Mouse (Mus musculus): ENCODE results near the gene Otub2. TPM values are rescaled to one million over a fixed set of nuclear protein-coding genes. Genes with fewer than 3 reads are reported as not detected.
A peak's percentile ranks its signal among the peaks of the same experiment; 100 is the strongest.

Gene Otub2
- polyA plus RNA-seq, 2 experiments, result 9.5 to 13.2 TPM

DNA sequence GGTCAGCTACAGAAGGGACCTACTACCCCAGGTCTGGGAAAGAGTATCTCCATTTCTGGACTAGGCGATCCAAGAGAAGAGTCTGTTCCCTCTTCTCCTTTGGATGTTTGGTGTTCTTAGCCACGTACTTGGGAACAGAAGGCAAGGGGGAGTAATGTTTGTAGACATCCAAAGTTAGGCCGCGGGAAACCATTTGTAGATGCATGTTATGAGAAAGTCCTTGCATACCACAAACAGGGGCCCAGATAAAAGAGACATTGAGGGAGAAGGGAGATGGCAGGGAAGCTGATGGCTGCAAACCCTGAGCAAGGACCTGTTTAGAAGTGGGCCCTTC lies 32.1 kb upstream of the Otub2 start:
- no peaks in the 10 kb centered on the region for H3K36me3 ChIP-seq (ENCODE audit: control insufficient read depth, insufficient read depth, low read length)
- no peak overlapping the region for H3K27ac ChIP-seq (replicated peaks; ENCODE audit: low read depth, low read length)
- no peaks in the 10 kb centered on the region for H3K4me1 ChIP-seq (ENCODE audit: control insufficient read depth, insufficient read depth, low read length)
- no peaks in the 10 kb centered on the region for H3K9me3 ChIP-seq (ENCODE audit: control insufficient read depth, low read length)
- no peak for ATAC-seq (ENCODE audit: low FRiP score, low read depth)
- no peaks in the 10 kb centered on the region for H3K27me3 ChIP-seq (ENCODE audit: control insufficient read depth, insufficient read depth, low read length)
- DNase-seq (ENCODE audit: low spot score), result no peak
- no peak for TF ChIP-seq POLR2A (IDR thresholded peaks at IDR 0.05; ENCODE audit: borderline replicate concordance, extremely low read depth, insufficient read depth, insufficient read length)
- H3K9ac ChIP-seq (ENCODE audit: low read depth, low read length, severe bottlenecking), result no peak overlapping the region
- no peak overlapping the region for H3K4me2 ChIP-seq (replicated peaks; ENCODE audit: low read depth, low read length, severe bottlenecking)
- 91% methylated on average over 4 of the region's 4 CpGs for WGBS
- H3K4me3 ChIP-seq (replicated peaks; ENCODE audit: low read length), result no peak overlapping the region

DNA sequence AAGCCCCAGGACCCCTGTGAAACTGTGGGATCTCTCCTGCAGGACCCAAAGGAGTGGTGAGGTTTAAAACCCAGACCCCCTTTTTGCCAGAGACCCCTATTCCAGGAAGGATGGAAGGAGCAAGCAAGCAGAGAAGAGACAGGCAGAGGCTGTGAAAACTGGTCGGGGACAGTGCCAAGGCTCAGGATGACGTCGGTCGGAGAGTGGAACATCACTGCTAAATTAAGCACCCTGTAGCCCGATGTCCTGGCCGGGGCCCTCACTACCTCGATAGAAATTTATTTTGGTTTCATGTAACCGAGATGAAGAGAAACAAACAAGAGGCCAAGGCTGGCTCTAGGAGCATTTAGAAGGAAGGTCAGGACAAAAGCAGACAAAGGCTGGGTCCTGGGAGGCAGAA lies 30.3 kb upstream of the Otub2 start:
- Histone ChIP-seq H3K9ac (ENCODE audit: low read depth, low read length, severe bottlenecking) (no peak overlapping the region), H3K4me1 (ENCODE audit: control insufficient read depth, insufficient read depth, low read length) (no peaks in the 10 kb centered on the region), H3K4me3 (replicated peaks; ENCODE audit: low read length) (no peak overlapping the region), H3K9me3 (ENCODE audit: control insufficient read depth, low read length) (no peaks in the 10 kb centered on the region), H3K27me3 (ENCODE audit: control insufficient read depth, insufficient read depth, low read length) (no peaks in the 10 kb centered on the region), H3K4me2 (replicated peaks; ENCODE audit: low read depth, low read length, severe bottlenecking) (no peak overlapping the region), H3K36me3 (ENCODE audit: control insufficient read depth, insufficient read depth, low read length) (no peaks in the 10 kb centered on the region), H3K27ac (replicated peaks; ENCODE audit: low read depth, low read length) (no peak overlapping the region)
- WGBS, result 83% methylated on average over 8 of the region's 8 CpGs
- ATAC-seq (ENCODE audit: low FRiP score, low read depth) (no peak), DNase-seq (ENCODE audit: low spot score) (no peak)
- no peak for TF ChIP-seq POLR2A (IDR thresholded peaks at IDR 0.05; ENCODE audit: borderline replicate concordance, extremely low read depth, insufficient read depth, insufficient read length)

DNA sequence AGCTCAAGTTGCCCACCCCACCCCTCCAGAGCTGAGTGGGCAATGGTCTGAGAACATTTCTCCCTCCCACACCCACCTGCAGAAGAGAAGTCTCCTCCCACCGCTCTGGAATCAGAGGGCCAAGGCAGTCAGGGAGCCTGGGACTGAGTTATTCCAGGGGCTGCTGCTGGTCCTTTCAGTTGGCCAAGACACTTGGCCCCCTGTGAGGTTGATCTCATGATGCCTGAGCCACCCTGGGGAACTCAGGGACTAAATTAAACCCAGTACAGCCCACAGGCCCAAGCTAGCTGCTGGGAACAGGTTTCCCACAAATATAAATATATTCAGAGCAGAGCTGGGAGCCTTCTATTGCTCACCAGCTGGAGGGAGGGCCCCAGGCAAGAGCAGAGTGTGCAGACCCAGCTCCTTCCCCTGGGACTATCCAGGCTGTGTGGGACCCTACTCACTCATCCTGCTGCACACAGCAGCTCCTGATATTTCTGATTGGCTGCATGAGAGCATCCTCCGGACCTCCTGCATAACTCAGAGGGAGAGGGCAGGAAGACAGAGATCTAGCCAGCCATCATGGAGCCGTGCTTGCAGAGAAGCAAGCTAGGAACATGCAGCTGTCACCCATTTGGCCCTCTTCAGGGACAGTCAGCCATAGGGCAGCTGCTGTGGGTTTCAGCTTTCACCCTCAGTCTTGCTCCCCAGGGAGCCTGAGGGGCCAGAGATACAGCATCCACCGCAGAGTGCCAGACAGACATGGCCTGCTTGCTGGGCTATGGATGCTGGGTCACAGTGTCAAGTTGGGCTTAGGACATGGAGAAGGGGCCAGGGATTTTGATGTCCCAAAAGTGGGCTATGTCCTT lies 29.3 kb upstream of the Otub2 start:
- TF ChIP-seq POLR2A (IDR thresholded peaks at IDR 0.05; ENCODE audit: borderline replicate concordance, extremely low read depth, insufficient read depth, insufficient read length), result no peak
- Histone ChIP-seq H3K4me3 (replicated peaks; ENCODE audit: low read length) (no peak overlapping the region), H3K9ac (ENCODE audit: low read depth, low read length, severe bottlenecking) (no peak overlapping the region), H3K36me3 (ENCODE audit: control insufficient read depth, insufficient read depth, low read length) (no peaks in the 10 kb centered on the region), H3K4me2 (replicated peaks; ENCODE audit: low read depth, low read length, severe bottlenecking) (no peak overlapping the region), H3K27ac (replicated peaks; ENCODE audit: low read depth, low read length) (no peak overlapping the region), H3K27me3 (ENCODE audit: control insufficient read depth, insufficient read depth, low read length) (no peaks in the 10 kb centered on the region), H3K9me3 (ENCODE audit: control insufficient read depth, low read length) (no peaks in the 10 kb centered on the region), H3K4me1 (ENCODE audit: control insufficient read depth, insufficient read depth, low read length) (no peaks in the 10 kb centered on the region)
- ATAC-seq (ENCODE audit: low FRiP score, low read depth) (peak; percentile 66), DNase-seq (ENCODE audit: low spot score) (peak; percentile 42)
- 44% methylated on average over 4 of the region's 4 CpGs for WGBS

- H3K27me3 ChIP-seq (ENCODE audit: control insufficient read depth, insufficient read depth, low read length), result no peaks in the 10 kb centered on the region
- H3K9me3 ChIP-seq (ENCODE audit: control insufficient read depth, low read length), result no peaks in the 10 kb centered on the region
- DNase-seq (ENCODE audit: low spot score), result no peak
- no peaks in the 10 kb centered on the region for H3K36me3 ChIP-seq (ENCODE audit: control insufficient read depth, insufficient read depth, low read length)
- ATAC-seq (ENCODE audit: low FRiP score, low read depth), result no peak
- WGBS, result 76% methylated on average over 8 of the region's 8 CpGs
- no peak overlapping the region for H3K27ac ChIP-seq (replicated peaks; ENCODE audit: low read depth, low read length)
- H3K4me1 ChIP-seq (ENCODE audit: control insufficient read depth, insufficient read depth, low read length), result no peaks in the 10 kb centered on the region
- H3K4me2 ChIP-seq (replicated peaks; ENCODE audit: low read depth, low read length, severe bottlenecking), result no peak overlapping the region
- TF ChIP-seq POLR2A (IDR thresholded peaks at IDR 0.05; ENCODE audit: borderline replicate concordance, extremely low read depth, insufficient read depth, insufficient read length), result no peak
- no peak overlapping the region for H3K9ac ChIP-seq (ENCODE audit: low read depth, low read length, severe bottlenecking)
- H3K4me3 ChIP-seq (replicated peaks; ENCODE audit: low read length), result no peak overlapping the region
These were observed 27.7 kb upstream of the Otub2 start for GRCm38 (mm10) chr12:103360812-103361211.

DNA sequence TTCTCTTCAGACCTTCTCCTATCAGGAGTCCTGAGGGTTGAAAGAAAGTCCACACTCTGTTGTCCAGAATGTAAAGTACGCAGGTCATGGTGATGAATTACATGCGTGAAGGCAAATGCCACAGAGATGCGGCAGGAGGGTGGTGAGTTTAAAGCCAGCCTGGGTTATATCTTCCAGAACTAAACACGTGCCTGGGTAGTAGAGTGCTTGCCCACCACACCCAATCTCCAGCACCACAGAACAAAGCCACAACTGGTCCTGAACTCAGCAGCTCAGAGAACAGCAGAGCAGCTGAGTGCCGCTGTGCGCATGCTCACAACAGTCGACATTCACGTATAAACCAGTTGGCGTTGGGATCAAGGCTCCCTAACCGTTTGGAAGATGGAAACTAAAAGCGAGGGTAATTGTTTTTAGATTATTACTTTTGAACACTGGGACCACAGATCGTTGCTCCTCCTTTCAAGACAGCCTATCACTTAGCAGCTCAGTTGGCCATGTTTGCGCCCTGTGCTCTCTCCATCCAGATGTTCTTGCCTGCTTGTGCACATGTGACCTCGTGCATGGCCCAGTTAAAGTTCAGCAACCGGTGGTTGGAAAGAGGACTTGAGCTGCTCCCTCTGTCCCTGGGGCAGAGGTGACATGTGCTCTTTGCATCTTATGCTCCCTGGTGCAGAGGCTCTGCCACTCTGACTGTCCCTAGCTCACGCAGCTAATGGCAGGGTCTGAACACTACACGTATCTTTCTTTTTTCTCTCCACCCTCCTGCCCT lies 26.8 kb upstream of the Otub2 start:
- Histone ChIP-seq H3K9ac (ENCODE audit: low read depth, low read length, severe bottlenecking) (no peak overlapping the region), H3K27ac (replicated peaks; ENCODE audit: low read depth, low read length) (no peak overlapping the region), H3K36me3 (ENCODE audit: control insufficient read depth, insufficient read depth, low read length) (no peaks in the 10 kb centered on the region), H3K27me3 (ENCODE audit: control insufficient read depth, insufficient read depth, low read length) (no peaks in the 10 kb centered on the region), H3K4me2 (replicated peaks; ENCODE audit: low read depth, low read length, severe bottlenecking) (no peak overlapping the region), H3K4me1 (ENCODE audit: control insufficient read depth, insufficient read depth, low read length) (no peaks in the 10 kb centered on the region), H3K4me3 (replicated peaks; ENCODE audit: low read length) (no peak overlapping the region), H3K9me3 (ENCODE audit: control insufficient read depth, low read length) (no peaks in the 10 kb centered on the region)
- TF ChIP-seq POLR2A (IDR thresholded peaks at IDR 0.05; ENCODE audit: borderline replicate concordance, extremely low read depth, insufficient read depth, insufficient read length), result no peak
- DNase-seq (ENCODE audit: low spot score) (no peak), ATAC-seq (ENCODE audit: low FRiP score, low read depth) (no peak)
- 80% methylated on average over 17 of the region's 17 CpGs for WGBS
